Mouse (Mus musculus): ENCODE data around the gene Zfp276. TPM values are rescaled to one million over a fixed set of nuclear protein-coding genes. Genes with fewer than 3 reads are reported as not detected.
"Not testable (repeated sequence)": the region's sequence is repeated elsewhere in the genome, so short reads cannot be mapped to it uniquely, and the experiment has no call there.

Zfp276 gene
- polyA plus RNA-seq, 1 experiment = 8.3 TPM

- H3K36me3 ChIP-seq (ENCODE audit: control insufficient read depth, insufficient read depth, low read length) = peaks cover 1% of the 10 kb centered on the region; the same call in 1 of the 2 replicates
Observed at GRCm38 (mm10) chr8:123257114-123257513, 3.1 kb downstream of the Zfp276 start.

GRCm38 (mm10) chr8:123257593-123257992 lies 3.6 kb downstream of the Zfp276 start:
- not testable (repeated sequence) for H3K4me3 ChIP-seq (ENCODE audit: control insufficient read depth, low read depth, low read length); H3K27ac ChIP-seq (ENCODE audit: control insufficient read depth, insufficient read depth, low read depth, low read length); H3K36me3 ChIP-seq (ENCODE audit: control insufficient read depth, insufficient read depth, low read length); H3K4me1 ChIP-seq (ENCODE audit: control insufficient read depth, insufficient read depth, low read length); H3K27me3 ChIP-seq (ENCODE audit: control insufficient read depth, insufficient read depth, low read length)

More at GRCm38 (mm10) chr8:123257114-123257513, 3.1 kb downstream of the Zfp276 start:
- Histone ChIP-seq H3K4me1 (ENCODE audit: control insufficient read depth, insufficient read depth, low read length) (peaks cover 9% of the 10 kb centered on the region), H3K4me3 (ENCODE audit: control insufficient read depth, low read depth, low read length) (no peak overlapping the region), H3K27me3 (ENCODE audit: control insufficient read depth, insufficient read depth, low read length) (no peaks in the 10 kb centered on the region), H3K27ac (ENCODE audit: control insufficient read depth, insufficient read depth, low read depth, low read length) (no peak overlapping the region)
- TF ChIP-seq POLR2A (IDR thresholded peaks at IDR 0.05; ENCODE audit: control insufficient read depth, low read depth, low read length) (no peak), CTCF (IDR thresholded peaks at IDR 0.05; ENCODE audit: control insufficient read depth, insufficient read depth, insufficient replicate concordance, low read depth, low read length) (no peak)

- peaks cover 6% of the 10 kb centered on the region for H3K36me3 ChIP-seq (ENCODE audit: control insufficient read depth, insufficient read depth, low read length)
- no peak overlapping the region for H3K27ac ChIP-seq (ENCODE audit: control insufficient read depth, insufficient read depth, low read depth, low read length)
- no peak for TF ChIP-seq POLR2A (IDR thresholded peaks at IDR 0.05; ENCODE audit: control insufficient read depth, low read depth, low read length)
- no peak for TF ChIP-seq CTCF (IDR thresholded peaks at IDR 0.05; ENCODE audit: control insufficient read depth, insufficient read depth, insufficient replicate concordance, low read depth, low read length)
- no peaks in the 10 kb centered on the region for H3K4me1 ChIP-seq (ENCODE audit: control insufficient read depth, insufficient read depth, low read length)
- no peaks in the 10 kb centered on the region for H3K27me3 ChIP-seq (ENCODE audit: control insufficient read depth, insufficient read depth, low read length)
- H3K4me3 ChIP-seq (ENCODE audit: control insufficient read depth, low read depth, low read length) = no peak overlapping the region
Observed at GRCm38 (mm10) chr8:123267926-123268656, 14.1 kb downstream of the Zfp276 start.

- no peaks in the 10 kb centered on the region for H3K4me1 ChIP-seq (ENCODE audit: control insufficient read depth, insufficient read depth, low read length)
- TF ChIP-seq CTCF (IDR thresholded peaks at IDR 0.05; ENCODE audit: control insufficient read depth, insufficient read depth, insufficient replicate concordance, low read depth, low read length) (no peak), POLR2A (IDR thresholded peaks at IDR 0.05; ENCODE audit: control insufficient read depth, low read depth, low read length) (no peak)
- H3K4me3 ChIP-seq (ENCODE audit: control insufficient read depth, low read depth, low read length) = no peak overlapping the region
- peaks cover 1% of the 10 kb centered on the region; the same call in 1 of the 2 replicates for H3K36me3 ChIP-seq (ENCODE audit: control insufficient read depth, insufficient read depth, low read length)
- H3K27me3 ChIP-seq (ENCODE audit: control insufficient read depth, insufficient read depth, low read length) = no peaks in the 10 kb centered on the region
- no peak overlapping the region for H3K27ac ChIP-seq (ENCODE audit: control insufficient read depth, insufficient read depth, low read depth, low read length)
Observed at GRCm38 (mm10) chr8:123271147-123271546, 17.2 kb downstream of the Zfp276 start.

GRCm38 (mm10) chr8:123271901-123272300 lies 17.9 kb downstream of the Zfp276 start:
- TF ChIP-seq POLR2A (IDR thresholded peaks at IDR 0.05; ENCODE audit: control insufficient read depth, low read depth, low read length) = no peak
- no peak for TF ChIP-seq CTCF (IDR thresholded peaks at IDR 0.05; ENCODE audit: control insufficient read depth, insufficient read depth, insufficient replicate concordance, low read depth, low read length)
- no peaks in the 10 kb centered on the region for H3K27me3 ChIP-seq (ENCODE audit: control insufficient read depth, insufficient read depth, low read length)
- peaks cover 1% of the 10 kb centered on the region for H3K36me3 ChIP-seq (ENCODE audit: control insufficient read depth, insufficient read depth, low read length)
- H3K4me3 ChIP-seq (ENCODE audit: control insufficient read depth, low read depth, low read length) = no peak overlapping the region
- H3K4me1 ChIP-seq (ENCODE audit: control insufficient read depth, insufficient read depth, low read length) = no peaks in the 10 kb centered on the region
- no peak overlapping the region for H3K27ac ChIP-seq (ENCODE audit: control insufficient read depth, insufficient read depth, low read depth, low read length)

GRCm38 (mm10) chr8:123274447-123274846 lies 20.5 kb downstream of the Zfp276 start:
- Histone ChIP-seq H3K27ac (ENCODE audit: control insufficient read depth, insufficient read depth, low read depth, low read length) (no peak overlapping the region), H3K4me3 (ENCODE audit: control insufficient read depth, low read depth, low read length) (no peak overlapping the region), H3K4me1 (ENCODE audit: control insufficient read depth, insufficient read depth, low read length) (no peaks in the 10 kb centered on the region), H3K36me3 (ENCODE audit: control insufficient read depth, insufficient read depth, low read length) (peaks cover 1% of the 10 kb centered on the region), H3K27me3 (ENCODE audit: control insufficient read depth, insufficient read depth, low read length) (no peaks in the 10 kb centered on the region)
- TF ChIP-seq POLR2A (IDR thresholded peaks at IDR 0.05; ENCODE audit: control insufficient read depth, low read depth, low read length) = no peak
- TF ChIP-seq CTCF (IDR thresholded peaks at IDR 0.05; ENCODE audit: control insufficient read depth, insufficient read depth, insufficient replicate concordance, low read depth, low read length) = no peak

- no peak overlapping the region for H3K27ac ChIP-seq (ENCODE audit: control insufficient read depth, insufficient read depth, low read depth, low read length)
- TF ChIP-seq CTCF (IDR thresholded peaks at IDR 0.05; ENCODE audit: control insufficient read depth, insufficient read depth, insufficient replicate concordance, low read depth, low read length) (no peak), POLR2A (IDR thresholded peaks at IDR 0.05; ENCODE audit: control insufficient read depth, low read depth, low read length) (no peak)
- H3K4me3 ChIP-seq (ENCODE audit: control insufficient read depth, low read depth, low read length) = no peak overlapping the region
- H3K27me3 ChIP-seq (ENCODE audit: control insufficient read depth, insufficient read depth, low read length) = no peaks in the 10 kb centered on the region
- peaks cover 1% of the 10 kb centered on the region for H3K36me3 ChIP-seq (ENCODE audit: control insufficient read depth, insufficient read depth, low read length)
- H3K4me1 ChIP-seq (ENCODE audit: control insufficient read depth, insufficient read depth, low read length) = no peaks in the 10 kb centered on the region
Observed at GRCm38 (mm10) chr8:123275096-123275495, 21.1 kb downstream of the Zfp276 start.

All from testis, adult 2 months (tissue).